Mouse (Mus musculus) ovary, postnatal 36 days (tissue): ENCODE measurements around the gene Wipf3.
A peak's percentile ranks its signal among the peaks of the same experiment; 100 is the strongest.

Experiments used
- DNase-seq: peaks from one replicate; pipeline ENCODE4 v3.0.0; 2022; ENCODE audit warnings: low spot score, mixed read lengths

Wipf3 gene

DNA sequence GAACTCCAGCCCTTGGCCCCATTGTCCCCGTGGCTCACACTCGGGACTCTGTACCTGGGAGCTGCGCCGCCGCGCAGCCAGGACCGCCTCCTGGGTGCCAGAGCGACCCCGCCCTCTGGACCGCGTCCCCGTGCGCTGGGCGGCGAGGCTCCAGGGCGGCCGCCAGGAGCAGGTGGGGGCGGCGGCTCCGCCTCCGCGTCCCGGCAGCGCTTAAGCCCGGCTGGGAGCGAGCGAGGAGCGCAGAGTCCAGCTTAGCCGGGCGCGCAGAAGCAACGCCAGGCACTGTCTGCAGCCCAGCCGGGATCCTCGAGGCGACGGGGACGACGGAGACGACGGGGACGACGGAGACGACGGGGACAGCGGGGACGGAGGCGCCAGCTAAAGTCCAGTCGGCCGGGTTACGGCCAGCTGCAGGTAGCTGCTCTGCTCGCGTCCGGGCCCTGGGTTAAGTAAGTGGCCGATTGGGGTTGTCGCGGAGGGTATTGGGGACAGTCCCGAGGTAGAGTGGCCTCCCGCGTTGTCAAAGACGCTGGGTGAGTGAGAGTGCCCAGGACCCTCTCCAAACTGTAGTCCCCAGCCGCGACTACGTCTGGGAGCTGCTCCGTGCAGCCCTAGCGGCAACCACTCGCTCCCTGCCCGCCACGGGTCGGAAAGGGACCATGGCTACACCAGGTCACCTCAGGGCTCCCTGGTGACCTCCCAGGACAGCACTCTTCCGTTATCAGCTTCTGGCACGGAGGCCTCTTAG, at the start of gene Wipf3:
Wipf3 (plus strand) TSS at position 157 of the 748 bp plus-strand sequence.
- peak; percentile 80 for DNase-seq

DNA sequence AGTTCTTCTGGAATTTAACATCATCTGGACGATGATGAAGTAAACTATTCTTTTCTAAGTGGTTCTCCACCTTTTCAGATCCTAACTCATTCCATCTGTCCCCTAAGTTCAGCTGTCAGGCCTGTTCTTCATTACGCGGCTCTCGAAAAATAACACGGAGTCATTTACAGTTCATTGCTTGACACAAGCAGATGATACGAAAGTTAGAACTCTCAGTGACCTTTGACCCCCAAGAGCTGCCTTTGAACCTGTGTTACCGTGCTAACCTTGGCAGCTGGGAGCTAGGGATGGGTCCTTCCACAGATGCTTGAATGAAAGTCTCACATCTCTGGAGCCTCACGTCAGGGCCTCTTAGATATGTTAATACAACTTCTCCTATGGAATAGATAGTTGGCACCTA, 46.8 kb upstream of the Wipf3 start:
- no peak for DNase-seq

DNA sequence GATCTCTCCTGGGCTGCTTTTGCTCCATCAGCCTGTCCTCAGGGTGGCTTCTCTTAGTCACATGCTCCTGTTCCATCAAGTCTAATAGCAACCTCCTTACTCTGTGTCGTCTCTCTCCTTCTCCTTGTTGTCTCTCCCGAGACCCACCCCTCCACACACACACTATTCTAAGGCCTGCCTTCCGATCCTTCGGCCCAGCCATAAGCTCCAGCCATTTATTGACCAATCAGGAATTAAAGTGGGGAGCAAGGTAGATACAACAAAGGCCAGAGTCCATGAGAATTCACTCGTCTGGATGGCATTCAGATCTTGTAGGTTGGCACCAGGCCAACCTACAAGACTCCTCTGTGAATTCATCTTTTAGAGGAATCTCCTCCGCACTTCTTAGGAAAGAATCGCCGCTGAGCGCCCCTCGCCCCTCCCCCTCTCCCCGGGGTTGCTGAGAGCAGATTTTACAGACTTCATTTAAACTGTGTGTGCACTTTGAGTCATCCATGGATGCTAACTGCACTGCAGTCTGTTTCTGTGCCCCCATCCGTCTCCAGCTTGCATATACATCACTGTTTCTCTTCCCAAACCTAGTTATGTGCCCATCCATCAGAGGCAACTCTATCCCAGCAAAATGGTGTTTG, 45.4 kb upstream of the Wipf3 start:
- no peak for DNase-seq

GRCm38 (mm10) chr6:54384777-54385176, 44.6 kb upstream of the Wipf3 start:
- DNase-seq: no peak

- no peak for DNase-seq
Measured at GRCm38 (mm10) chr6:54386429-54386828, 43.0 kb upstream of the Wipf3 start.

DNA sequence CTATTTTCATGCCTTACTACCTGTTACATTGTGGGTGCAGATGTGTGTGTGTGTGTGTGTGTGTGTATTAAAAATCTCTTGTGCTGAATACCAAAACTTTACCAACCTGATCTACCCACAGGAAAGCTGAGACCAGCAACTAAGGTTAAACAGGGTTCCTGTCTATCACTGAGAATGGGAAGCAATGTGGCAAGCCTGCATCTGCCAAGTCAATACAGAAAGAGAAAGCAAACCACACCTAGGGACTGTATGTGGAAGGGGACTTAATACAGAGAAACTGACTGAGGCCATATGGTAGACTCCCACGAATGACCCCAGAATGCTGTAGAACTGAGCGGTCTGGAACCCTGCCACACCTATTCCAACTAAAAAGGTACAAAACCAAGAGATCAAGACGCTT, 42.4 kb upstream of the Wipf3 start:
- no peak for DNase-seq

GRCm38 (mm10) chr6:54387751-54388150, 41.7 kb upstream of the Wipf3 start:
- DNase-seq: no peak

GRCm38 (mm10) chr6:54388690-54389275, 40.6 kb upstream of the Wipf3 start:
- no peak for DNase-seq

- peak; percentile 43 for DNase-seq
Measured at GRCm38 (mm10) chr6:54391765-54392164, 37.6 kb upstream of the Wipf3 start.

DNA sequence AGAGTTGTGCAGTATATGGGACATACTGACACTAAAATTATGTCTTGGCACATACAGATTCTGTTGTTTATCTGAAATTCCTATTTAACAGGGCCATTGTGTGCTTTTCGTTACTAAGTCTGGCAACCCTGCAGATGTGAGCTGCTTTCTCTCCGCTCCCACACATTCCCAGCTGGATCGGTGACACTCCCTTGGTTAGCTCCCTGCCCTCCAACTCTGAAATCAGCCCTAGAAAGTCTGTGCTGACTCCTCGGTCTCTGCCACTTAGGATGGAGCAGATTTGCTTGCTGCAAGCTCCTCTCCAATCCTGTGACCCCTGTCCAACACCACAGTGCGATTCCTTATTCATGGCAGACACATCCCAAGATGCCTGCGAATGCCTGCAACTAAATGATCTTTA, 35.5 kb upstream of the Wipf3 start:
- DNase-seq: no peak

DNA sequence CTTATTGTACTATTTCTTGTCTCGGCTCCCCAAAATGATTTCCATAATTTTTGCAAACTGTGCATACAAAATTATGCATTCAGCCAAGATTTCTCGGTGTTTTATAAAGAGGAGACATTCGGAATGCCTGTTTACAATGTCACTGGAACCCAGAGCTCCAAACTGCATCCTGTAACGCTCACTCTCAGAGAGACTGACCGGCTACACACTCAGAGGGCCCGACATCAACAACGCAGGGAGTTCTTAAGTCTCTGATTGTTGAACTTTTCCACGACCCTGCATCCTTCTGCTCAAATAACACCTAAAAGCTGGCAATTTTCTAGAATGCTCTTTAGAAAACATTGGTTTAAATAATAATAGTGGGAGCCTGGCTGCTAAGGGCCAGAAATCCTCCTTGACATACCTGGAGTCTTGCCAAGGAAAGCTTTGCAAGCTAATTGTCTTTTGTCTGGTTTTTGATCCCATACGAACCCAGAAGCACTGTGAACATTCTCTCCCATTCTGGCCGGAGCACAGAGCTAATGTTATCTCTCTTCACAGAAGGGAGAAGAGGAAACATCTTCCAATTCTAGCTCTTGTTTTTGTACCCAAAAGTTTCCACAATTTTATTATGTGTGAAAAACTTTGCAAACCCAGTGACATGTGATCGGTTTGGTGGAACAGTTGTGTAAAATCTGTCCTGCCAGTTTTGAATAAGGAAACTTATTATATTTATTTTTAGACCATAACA, 30.0 kb upstream of the Wipf3 start:
- DNase-seq: no peak

DNA sequence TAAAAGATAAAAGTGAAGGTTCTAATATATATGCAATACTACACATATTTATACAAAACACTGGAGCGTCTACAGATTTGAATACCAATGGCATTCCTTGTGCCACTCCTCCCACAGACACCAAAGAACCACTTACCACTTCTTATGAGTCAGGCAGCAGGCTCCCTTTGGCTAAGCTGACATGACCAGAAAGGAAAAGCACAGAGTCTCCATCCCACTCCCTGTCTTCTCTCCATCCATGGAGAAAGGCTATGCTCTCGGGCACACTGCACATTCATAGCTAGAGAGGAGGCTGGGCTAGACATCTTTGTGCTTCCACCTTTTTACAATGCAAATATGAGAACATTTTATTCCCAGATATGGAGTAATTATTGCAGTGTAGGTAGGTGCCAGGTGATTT, 27.9 kb upstream of the Wipf3 start:
- no peak for DNase-seq

GRCm38 (mm10) chr6:54404916-54405315, 24.5 kb upstream of the Wipf3 start:
- no peak for DNase-seq

GRCm38 (mm10) chr6:54406116-54406515, 23.3 kb upstream of the Wipf3 start:
- DNase-seq: no peak

DNA sequence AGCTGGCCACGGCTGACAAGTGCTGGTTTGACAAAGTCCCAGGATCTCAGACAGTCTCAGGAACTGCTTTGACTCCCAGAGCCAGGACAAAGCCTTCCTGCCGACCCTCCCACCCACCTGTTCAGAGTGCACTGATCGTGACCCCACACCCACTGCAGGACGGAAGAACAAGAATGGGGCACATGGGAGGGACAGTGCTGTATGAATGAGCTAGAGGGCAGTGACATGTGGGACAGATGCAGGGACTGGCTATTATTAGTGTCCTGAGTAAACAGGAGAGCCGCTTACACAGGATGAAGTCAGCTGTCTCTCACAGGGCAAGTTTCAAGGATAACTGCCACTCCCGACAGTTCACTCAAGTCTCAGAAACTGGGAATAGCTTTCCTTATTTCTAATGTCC, 20.1 kb upstream of the Wipf3 start:
- no peak for DNase-seq

GRCm38 (mm10) chr6:54410451-54410850, 19.0 kb upstream of the Wipf3 start:
- no peak for DNase-seq

- DNase-seq: no peak
Measured at GRCm38 (mm10) chr6:54411591-54411990, 17.8 kb upstream of the Wipf3 start.

- DNase-seq: no peak
Measured at GRCm38 (mm10) chr6:54412879-54413278, 16.5 kb upstream of the Wipf3 start.

DNA sequence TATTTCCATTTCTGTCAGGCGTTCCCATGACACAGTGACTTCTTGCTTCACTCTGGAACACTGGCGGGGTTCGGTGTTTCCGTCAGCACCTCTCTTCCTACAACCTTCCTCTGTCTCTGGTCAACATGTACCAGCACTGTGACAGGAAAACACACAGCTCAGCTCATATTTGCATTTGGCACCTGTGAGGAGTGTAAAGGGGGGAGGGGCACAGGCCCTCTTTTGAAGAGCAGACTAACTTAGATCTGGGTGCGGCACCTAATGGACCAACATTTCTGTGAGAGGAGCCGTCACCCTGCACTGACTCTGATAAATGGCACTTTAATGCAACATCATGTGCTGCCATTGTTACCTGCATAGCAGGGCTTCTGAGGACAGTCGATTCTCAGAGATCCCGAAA, 4.2 kb upstream of the Wipf3 start:
- no peak for DNase-seq

GRCm38 (mm10) chr6:54428850-54429446, 455 bp upstream of the Wipf3 start:
- no peak for DNase-seq

GRCm38 (mm10) chr6:54430221-54430620, 818 bp downstream of the Wipf3 start:
- no peak for DNase-seq

- DNase-seq: no peak
Measured at GRCm38 (mm10) chr6:54431761-54432160, 2.4 kb downstream of the Wipf3 start.
